Mouse (Mus musculus) embryo, embryonic 9.5 days (tissue): ENCODE measurements around the gene Olfr655.

Experiments used
- DNase-seq: peaks from one replicate; pipeline ENCODE4 v3.0.0-alpha.2; 2017; ENCODE audit errors: extremely low spot score

Gene Olfr655

GRCm38 (mm10) chr7:104601679-104602078 is at the start of gene Olfr655:
Olfr655 (minus strand) TSS chr7:104601779.
- DNase-seq: no peak

- peak; percentile 65 for DNase-seq
Measured at GRCm38 (mm10) chr7:104646841-104647482, 45.4 kb upstream of the Olfr655 start, which contains the start of gene Olfr658. Olfr658 (minus strand) TSS chr7:104647305.

GRCm38 (mm10) chr7:104624494-104624893 is 22.9 kb upstream of the Olfr655 start, which contains the start of gene Olfr657:
Olfr657 (plus strand) TSS chr7:104624794.
- no peak for DNase-seq

- DNase-seq: no peak
Measured at GRCm38 (mm10) chr7:104613655-104614054, 12.1 kb upstream of the Olfr655 start, which contains the start of gene Olfr656. Olfr656 (plus strand) TSS chr7:104613955.

- no peak for DNase-seq
Measured at GRCm38 (mm10) chr7:104604727-104605126, 3.1 kb upstream of the Olfr655 start.

GRCm38 (mm10) chr7:104603173-104603572 is 1.6 kb upstream of the Olfr655 start:
- DNase-seq: peak; percentile 50

GRCm38 (mm10) chr7:104588274-104588673 is 13.3 kb downstream of the Olfr655 start:
- DNase-seq: no peak

GRCm38 (mm10) chr7:104586725-104587124 is 14.9 kb downstream of the Olfr655 start, which contains the start of gene Olfr654:
Olfr654 (plus strand) TSS chr7:104587025.
- no peak for DNase-seq

- no peak for DNase-seq
Measured at GRCm38 (mm10) chr7:104581429-104581828, 20.1 kb downstream of the Olfr655 start.

- no peak for DNase-seq
Measured at GRCm38 (mm10) chr7:104580846-104581245, 20.7 kb downstream of the Olfr655 start.

- DNase-seq: no peak
Measured at GRCm38 (mm10) chr7:104577014-104577413, 24.6 kb downstream of the Olfr655 start, which contains the start of gene Olfr653. Olfr653 (plus strand) TSS chr7:104577314.

GRCm38 (mm10) chr7:104560601-104561000 is 41.0 kb downstream of the Olfr655 start, which contains the start of gene Olfr652:
Olfr652 (plus strand) TSS chr7:104560901.
- DNase-seq: no peak

GRCm38 (mm10) chr7:104552700-104553099 is 48.9 kb downstream of the Olfr655 start:
- DNase-seq: no peak

GRCm38 (mm10) chr7:104549833-104550232 is 51.7 kb downstream of the Olfr655 start, which contains the start of gene Olfr651:
Olfr651 (plus strand) TSS chr7:104550133.
- no peak for DNase-seq
